Mouse (Mus musculus) MEL (cell line): Measurements from ENCODE around the gene Tacr3.

ENCODE experiments used
- BHLHE40 ChIP-seq: IDR thresholded peaks from 2 replicates; pipeline ENCODE4 v1.6.1; 2012; ENCODE audit warnings: low read depth, mild to moderate bottlenecking, inconsistent platforms, low read length, improper control_type of control experiment, borderline replicate concordance
- EP300 ChIP-seq, 2 experiments: IDR thresholded peaks; 2 replicates each; pipeline ENCODE4 v1.6.1; 2011; ENCODE audit warnings: improper control_type of control experiment in 2 of 2, low read length in 2 of 2, low read depth in 1 of 2, mild to moderate bottlenecking in 1 of 2
- POLR2A ChIP-seq, 2 experiments: IDR thresholded peaks; 2 replicates each; pipeline ENCODE4 v1.6.1; 2011 to 2012; ENCODE audit warnings: low read length in 2 of 2, mild to moderate bottlenecking in 2 of 2, control low read depth in 1 of 2, improper control_type of control experiment in 1 of 2, low read depth in 1 of 2, moderate library complexity in 1 of 2; ENCODE audit not compliant: control insufficient read depth in 1 of 2, insufficient read depth in 1 of 2, poor library complexity in 1 of 2

DNA sequence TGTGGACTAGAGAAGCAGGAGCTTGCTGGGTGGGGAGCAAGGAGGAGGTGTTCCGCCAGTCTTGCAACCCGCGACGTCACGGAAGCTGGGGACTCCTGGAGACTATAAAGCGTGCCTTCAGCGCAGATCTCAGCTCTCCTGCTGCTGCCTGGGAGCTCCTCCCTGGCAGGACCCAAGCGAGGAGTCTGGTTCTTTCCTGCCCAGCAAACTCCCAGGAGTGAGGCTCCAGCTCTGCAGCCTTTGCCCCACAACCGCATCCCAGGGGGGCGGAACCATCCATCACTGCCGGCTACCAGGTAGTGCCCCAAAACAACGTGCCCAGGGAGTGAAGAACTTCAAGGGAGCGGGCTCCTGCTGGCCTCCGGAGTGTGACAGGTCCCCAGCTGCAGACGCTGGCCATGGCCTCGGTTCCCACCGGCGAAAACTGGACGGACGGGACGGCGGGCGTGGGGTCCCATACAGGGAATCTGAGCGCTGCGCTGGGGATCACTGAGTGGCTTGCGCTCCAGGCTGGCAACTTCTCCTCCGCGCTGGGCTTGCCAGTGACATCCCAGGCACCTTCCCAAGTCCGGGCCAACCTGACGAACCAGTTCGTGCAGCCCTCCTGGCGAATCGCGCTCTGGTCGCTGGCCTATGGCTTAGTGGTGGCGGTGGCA is at the start of gene Tacr3:
- TF ChIP-seq POLR2A (IDR thresholded peaks at IDR 0.05; ENCODE audit: control insufficient read depth in 1 of 2, insufficient read depth in 1 of 2, low read depth in 1 of 2, low read length in 2 of 2, poor library complexity in 1 of 2) (no peak), EP300 (IDR thresholded peaks at IDR 0.05; ENCODE audit: low read depth in 1 of 2, low read length in 2 of 2) (no peak), BHLHE40 (no peak)
